Mouse (Mus musculus) A20 (cell line): ENCODE measurements around the gene Nxf1.
A peak's percentile ranks its signal among the peaks of the same experiment; 100 is the strongest.
"Not testable (repeated sequence)": the region's sequence is repeated elsewhere in the genome, so short reads cannot be mapped to it uniquely, and the experiment has no call there.

ENCODE experiments used
- DNase-seq: peaks from one replicate; pipeline ENCODE4 v3.0.0-alpha.2; 2011; ENCODE audit warnings: low read depth, low spot score

Nxf1 gene

DNA sequence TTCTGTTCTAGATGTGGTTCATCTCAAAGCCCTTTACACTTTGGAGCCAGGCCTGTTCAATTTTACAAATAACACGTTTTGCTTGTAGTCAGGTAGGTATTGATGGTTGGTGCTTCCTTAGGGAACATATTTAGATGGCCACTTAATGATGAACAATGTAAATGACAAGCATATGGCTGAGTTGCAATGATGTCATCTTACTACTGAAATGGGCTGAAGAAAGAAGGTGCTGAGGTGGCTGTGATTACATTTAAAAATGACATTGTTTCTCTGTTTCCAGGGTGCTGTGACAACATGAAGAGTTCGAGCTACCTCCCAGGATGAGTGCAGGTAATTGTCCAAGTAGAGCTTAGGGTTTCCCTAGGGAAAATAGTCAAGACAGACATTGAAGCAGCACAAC, 32.5 kb upstream of the Nxf1 start:
- no peak for DNase-seq

DNA sequence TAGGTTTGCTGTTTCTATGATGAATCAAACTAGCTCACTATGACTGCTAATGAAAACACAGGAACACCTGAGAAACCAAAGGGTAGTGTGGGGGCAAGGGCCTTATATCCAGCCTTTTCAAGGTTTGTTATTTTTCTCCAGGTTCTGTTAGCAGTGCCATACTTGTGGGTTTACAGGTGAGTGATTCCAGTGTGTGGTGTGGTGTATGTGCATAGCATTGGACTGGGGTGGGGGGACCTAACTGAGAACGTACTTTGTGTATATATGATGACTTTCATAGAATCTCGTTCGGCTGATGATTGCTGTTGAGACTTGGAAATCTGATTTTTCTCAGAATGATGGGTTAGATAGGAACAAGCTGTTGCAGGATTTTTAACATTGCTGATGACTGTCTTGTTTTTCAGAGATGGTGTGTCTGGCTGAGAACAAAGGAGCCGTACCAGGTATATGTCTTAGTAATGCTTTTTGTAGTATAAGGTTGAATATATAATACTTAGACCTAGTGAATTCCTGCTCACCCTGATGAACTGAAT, 31.7 kb upstream of the Nxf1 start:
- no peak for DNase-seq

GRCm38 (mm10) chr19:8726609-8727390, 30.1 kb upstream of the Nxf1 start:
- DNase-seq, result no peak

DNA sequence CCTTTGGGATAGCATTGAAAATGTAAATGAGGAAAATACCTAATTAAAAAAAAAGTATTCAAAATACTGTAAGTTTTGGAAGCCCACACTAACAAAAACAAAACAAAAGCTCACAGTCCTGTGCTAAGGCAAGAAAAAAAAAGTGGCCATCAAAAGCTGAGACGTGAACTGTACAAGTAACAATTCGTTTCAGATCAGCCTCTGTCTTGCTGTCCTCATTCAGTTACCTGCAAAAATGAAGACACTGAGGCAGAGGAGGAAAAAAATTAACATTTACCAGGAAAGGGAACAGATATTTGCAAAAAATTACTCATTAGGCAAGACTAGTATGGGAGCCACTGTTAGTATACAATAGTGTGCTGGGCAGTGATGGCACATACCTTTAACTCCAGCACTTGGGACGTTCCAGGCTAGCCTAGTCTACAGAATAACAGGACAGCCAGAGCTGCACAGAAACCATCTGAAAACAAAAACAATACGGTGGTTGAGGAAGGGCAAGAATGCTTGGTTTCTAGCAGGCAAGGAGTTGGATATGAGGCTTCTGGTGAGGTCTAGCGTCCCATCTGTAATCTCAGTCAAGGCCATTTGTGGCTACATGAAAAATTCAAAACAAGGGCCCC, 29.3 kb upstream of the Nxf1 start:
- peak; percentile 64 for DNase-seq

DNA sequence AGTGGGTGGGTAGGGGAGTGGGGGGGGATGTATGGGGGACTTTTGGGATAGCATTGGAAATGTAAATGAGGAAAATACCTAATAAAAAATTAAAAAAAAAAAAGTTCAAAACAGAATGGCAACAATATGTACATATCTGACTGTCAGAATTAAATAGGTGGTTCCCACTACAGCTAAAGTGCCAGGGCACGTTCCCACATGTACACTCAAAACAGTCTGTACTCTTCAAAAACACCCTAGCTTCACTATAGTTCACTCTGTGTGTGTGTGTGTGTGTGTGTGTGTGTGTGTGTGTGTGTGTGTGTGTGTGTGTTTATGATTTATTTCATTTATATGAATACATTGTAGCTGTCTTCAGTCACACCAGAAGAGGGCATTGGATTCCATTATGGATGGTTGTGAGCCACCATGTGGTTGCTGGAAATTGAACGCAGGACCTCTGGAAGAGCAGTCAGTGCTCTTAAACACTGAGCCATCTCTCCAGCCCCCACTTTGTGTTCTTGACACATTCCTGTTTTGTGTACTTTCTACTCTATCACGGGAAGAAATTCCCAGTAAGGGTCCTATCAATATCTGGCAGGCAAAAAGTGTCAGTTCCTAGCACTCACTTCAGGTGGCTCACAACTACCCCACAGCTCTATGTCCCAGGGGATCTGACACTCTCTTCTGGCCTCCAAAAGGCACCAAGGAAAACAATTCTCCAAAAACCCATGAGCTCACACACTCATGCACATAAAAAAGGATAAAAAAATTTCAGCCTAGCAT, 28.4 kb upstream of the Nxf1 start:
- not testable (repeated sequence) for DNase-seq

- DNase-seq, result no peak
Observed at GRCm38 (mm10) chr19:8734334-8734733, 22.5 kb upstream of the Nxf1 start.

- peak; percentile 95 for DNase-seq
Observed at GRCm38 (mm10) chr19:8735389-8736159, 21.3 kb upstream of the Nxf1 start, which contains the start of gene Wdr74. Gene Wdr74, plus strand, starts transcription at chr19:8735827.

- DNase-seq, result no peak
Observed at GRCm38 (mm10) chr19:8736160-8736467, 20.8 kb upstream of the Nxf1 start.

DNA sequence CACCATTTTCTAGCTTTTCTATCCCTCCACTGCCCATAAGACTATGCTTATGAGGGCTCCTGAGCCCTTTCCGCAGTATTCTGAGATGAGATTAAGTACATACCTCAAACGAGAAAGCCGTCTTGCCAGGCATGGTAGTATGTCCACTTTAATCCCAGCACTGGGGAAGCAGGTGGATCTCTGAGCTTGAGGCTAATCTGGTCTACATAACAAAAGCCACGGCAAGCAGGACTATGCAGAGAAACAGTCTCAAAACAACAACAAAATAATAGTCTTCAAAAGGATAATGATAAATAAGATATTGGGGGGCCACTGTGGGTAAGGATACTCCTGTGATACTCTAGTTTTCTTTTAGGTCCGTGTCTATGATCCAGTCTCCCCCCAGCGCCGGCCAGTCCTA, 18.0 kb upstream of the Nxf1 start:
- no peak for DNase-seq

DNA sequence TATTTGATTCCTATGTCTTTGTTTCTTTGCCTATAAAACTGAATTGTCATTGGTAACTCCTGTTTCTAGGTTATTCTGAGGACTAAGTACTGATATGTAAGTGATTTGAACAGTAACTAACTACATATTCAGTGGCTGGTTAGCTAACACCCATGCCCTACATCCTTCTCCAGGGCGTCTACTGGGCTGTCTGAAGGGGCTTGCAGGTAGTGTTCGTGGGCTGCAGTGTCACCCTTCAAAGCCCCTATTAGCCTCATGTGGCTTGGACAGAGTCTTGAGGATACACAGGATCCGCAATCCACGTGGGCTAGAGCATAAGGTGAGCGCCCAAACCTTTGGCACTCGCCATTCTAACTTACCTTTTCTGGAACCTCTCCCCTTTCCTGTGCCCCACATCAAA, 17.2 kb upstream of the Nxf1 start:
- no peak for DNase-seq

GRCm38 (mm10) chr19:8740603-8741002, 16.3 kb upstream of the Nxf1 start, which contains the start of gene 1700092M07Rik:
Gene 1700092M07Rik, plus strand, starts transcription at chr19:8740718.
- DNase-seq, result no peak

DNA sequence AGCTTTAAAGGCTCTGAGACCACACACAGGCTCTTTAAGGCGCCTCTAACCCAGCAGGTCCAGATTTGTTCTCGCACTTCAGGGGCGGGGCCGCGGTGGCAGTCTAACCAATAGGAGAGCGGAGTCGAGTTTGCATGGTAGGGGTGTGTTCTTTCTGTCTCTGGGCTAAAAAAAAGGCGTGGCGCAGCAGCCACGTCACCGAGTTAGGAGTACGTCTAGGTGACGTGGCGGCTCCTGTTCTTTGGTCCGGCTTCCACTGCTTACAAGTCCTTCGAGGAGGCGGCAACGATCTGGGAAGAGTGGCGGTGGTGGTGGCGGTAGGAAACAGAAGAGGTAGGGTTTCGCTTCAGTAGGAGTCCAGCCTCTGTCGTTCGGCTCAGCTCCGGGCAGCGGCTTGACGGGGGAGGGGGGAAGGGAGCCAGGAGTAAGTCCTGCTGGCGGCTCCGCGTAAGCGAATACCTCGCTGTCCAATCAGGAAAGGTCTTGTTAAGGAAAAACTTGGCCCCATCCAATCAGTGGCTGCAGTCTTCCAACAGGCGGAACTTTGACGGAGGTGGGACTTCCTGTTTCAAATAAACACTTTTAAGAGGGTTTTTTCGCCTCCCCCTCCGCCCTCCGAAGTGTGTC, 15.5 kb upstream of the Nxf1 start, which contains the start of gene Stx5a:
Gene Stx5a (plus strand): TSS at position 171 of the 627 bp plus-strand sequence.
- peak; percentile 100 for DNase-seq

DNA sequence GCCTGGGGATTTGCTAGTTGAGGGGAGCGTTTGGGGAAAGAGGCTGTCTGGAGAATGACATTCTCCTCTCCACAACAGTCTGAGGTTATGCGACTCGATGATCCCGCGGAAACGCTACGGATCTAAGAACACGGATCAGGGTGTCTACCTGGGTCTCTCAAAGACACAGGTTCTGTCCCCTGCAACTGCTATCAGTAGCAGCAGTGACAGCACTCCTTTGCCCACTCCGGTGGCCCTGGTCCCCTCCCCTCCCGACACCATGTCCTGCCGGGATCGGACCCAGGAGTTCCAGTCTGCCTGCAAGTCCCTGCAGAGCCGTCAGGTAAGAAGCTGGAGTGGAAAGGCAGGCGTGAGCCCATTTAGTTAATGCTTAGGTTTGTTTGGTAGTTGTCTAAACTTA, 14.7 kb upstream of the Nxf1 start:
- no peak for DNase-seq

DNA sequence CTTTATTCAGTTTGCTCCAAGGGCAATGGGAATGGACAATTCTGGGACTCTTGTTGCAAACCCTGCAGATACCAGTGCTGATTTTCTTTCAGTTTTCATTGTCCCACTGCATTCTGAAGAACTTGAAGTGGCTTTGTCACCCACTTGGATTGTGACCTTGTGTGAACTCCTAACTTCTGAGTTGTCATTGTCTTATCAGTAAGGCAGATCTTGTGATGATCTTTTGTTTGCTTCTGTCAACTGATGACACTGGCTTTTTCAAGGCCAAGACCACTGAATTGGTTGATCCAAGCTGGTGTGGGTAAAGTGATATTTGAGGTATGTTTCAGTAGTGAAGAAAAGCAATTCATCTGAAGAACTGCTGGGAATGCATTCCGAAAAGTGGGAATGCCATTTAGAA, 11.5 kb upstream of the Nxf1 start:
- DNase-seq, result no peak

GRCm38 (mm10) chr19:8747368-8747767, 9.5 kb upstream of the Nxf1 start:
- DNase-seq, result no peak

DNA sequence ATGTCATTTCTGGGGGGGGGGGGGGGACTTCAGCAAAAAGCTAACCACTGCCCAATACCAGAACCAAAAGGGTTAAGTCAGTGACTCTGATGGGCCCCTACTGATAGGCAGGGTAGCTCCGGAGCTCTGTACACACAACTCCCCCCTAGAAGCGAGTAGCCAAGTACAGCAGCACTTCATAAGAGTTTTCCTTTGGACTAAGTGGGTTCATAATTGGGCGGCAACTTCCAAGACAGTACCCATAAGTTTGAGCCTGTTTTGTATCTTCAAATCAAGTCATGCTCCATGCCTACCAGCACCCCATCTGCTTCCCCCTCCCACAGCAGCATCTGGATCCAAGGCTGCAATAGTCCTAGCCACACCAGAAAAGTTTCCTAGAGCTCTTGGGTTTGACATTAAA, 1.2 kb upstream of the Nxf1 start:
- no peak for DNase-seq

DNA sequence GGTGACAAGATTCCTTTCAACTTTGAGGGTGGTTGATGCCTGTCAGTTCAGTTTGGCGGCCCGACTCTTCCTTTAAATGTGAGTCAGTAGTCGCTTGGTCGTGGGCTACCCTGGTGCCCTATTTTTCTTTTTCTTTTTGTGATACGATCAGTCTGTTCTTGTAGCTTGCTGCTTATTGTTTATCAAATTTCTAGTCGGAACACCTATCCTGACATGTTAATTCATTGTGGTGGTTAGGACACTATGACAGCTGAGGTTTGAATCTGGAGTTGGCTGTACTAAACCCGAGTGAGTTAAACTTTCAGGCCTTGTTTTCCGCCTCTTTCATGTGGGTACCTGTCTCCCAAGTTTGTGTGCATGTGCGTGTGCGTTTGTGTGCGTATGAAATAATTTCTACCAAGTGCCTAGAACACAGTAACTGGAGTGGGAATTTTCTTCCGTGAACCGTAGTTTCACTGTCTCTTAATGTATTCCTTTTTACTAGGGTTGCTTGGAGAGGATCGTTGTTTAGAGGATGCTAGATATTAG, 662 bp downstream of the Nxf1 start:
- no peak for DNase-seq

DNA sequence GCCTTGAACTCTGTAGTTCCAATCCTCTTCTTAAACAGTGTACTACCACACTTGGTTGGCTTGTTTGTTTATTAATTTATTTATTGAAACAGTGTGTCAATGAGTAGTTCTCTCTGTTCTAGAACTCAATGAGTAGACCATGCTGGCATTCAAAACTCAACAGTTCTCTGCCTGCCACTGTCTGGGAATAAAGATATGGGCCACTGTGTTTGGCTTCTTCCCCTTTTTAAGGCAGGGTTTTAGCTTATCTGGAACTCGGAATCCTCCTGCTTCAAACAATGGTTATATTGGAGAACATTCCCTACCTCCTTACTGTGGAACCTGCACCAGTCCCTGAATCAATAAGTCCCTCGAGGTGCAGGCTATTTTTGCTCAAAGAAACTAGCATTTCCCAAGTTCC, 2.0 kb downstream of the Nxf1 start:
- no peak for DNase-seq

DNA sequence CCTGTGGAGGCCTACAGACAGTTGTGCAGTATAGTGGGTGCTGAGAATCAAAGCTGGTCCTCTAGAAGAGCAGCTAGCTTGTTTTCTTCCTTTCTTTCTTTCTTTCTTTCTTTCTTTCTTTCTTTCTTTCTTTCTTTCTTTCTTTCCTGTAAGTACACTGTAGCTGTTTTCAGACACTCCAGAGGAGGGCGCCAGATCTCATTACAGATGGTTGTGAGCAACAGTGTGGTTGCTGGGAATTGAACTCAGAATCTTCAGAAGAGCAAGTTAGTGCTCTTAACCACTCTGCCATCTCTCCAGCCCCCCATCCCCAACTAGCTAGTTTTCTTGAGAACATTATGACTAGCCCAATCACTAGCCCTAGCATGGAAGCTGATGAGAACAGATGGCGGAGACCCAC, 3.9 kb downstream of the Nxf1 start:
- DNase-seq, result no peak

DNA sequence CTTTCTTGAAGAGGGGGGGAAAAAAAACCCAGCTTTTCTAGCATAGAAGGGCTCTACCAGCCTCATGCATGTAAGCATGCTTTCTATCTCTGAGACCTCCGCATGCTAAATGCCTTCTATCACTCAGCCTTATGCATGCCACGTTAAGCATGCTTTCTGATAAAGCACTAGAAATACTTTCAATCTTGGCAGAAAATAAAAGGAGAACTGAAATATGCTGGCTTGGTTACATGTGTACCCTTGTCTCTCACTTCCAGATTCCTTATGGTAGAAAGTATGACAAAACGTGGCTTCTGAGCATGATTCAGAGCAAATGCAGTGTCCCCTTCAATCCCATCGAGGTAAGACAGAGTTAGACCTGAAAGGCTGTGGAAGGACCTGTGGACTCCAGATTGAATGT, 6.4 kb downstream of the Nxf1 start:
- DNase-seq, result no peak

GRCm38 (mm10) chr19:8765562-8765961, 8.7 kb downstream of the Nxf1 start:
- no peak for DNase-seq
